Mouse (Mus musculus) embryonic facial prominence, embryonic 11.5 days (tissue): ENCODE measurements around the gene Ceacam19. TPM values are rescaled to one million over a fixed set of nuclear protein-coding genes. Genes with fewer than 3 reads are reported as not detected.

Experiments used
- ATAC-seq: fragments of 200-750 bp; cut with Nextera tagmentation; replicated peaks from 2 replicates; pipeline ENCODE4 v1.8.0; 2017; ENCODE audit warnings: low read depth; ENCODE audit not compliant: insufficient number of reproducible peaks, low FRiP score, low TSS enrichment
- DNase-seq: peaks from one replicate; pipeline ENCODE4 v3.0.0-alpha.2; 2015; ENCODE audit warnings: low spot score
- H3K27ac ChIP-seq: fragments of 300-500 bp; sonication (generic); replicated peaks from 2 replicates; pipeline ENCODE4 v1.5.1; 2014; ENCODE audit warnings: mild to moderate bottlenecking, low read depth, low read length, control low read depth
- H3K27me3 ChIP-seq: fragments of 300-500 bp; sonication (generic); 2 replicates; pipeline ENCODE4 v1.6.1; 2014; ENCODE audit warnings: mild to moderate bottlenecking, low read length, moderate library complexity, mixed read lengths; ENCODE audit not compliant: control insufficient read depth, insufficient read depth
- H3K36me3 ChIP-seq: fragments of 300-500 bp; sonication (generic); replicated peaks from 2 replicates; pipeline ENCODE4 v1.6.1; 2014; ENCODE audit warnings: low read depth, mild to moderate bottlenecking, low read length, moderate library complexity, mixed read lengths; ENCODE audit not compliant: control insufficient read depth, insufficient read depth
- H3K4me1 ChIP-seq: fragments of 300-500 bp; sonication (generic); 2 replicates; pipeline ENCODE4 v1.6.1; 2014; ENCODE audit warnings: low read length, mixed read lengths; ENCODE audit not compliant: control insufficient read depth, insufficient read depth
- H3K4me2 ChIP-seq: fragments of 300-500 bp; sonication (generic); 2 replicates; pipeline ENCODE4 v1.6.1; 2014; ENCODE audit warnings: low read depth, mild to moderate bottlenecking, control low read depth, low read length, moderate library complexity
- H3K4me3 ChIP-seq: fragments of 300-500 bp; sonication (generic); 2 replicates; pipeline ENCODE4 v1.5.1; 2014; ENCODE audit warnings: low read depth, low read length, control low read depth
- H3K9ac ChIP-seq: fragments of 300-500 bp; sonication (generic); replicated peaks from 2 replicates; pipeline ENCODE4 v1.6.1; 2014; ENCODE audit warnings: mild to moderate bottlenecking, control low read depth, low read length
- H3K9me3 ChIP-seq: fragments of 300-500 bp; sonication (generic); replicated peaks from 2 replicates; pipeline ENCODE4 v1.6.1; 2016; ENCODE audit warnings: mild to moderate bottlenecking, low read length, inconsistent platforms, mixed read lengths; ENCODE audit not compliant: control insufficient read depth
- WGBS: fragments of 180-500 bp; shearing (Covaris S2); extraction: QIAGEN DNeasy Blood & Tissue Kit; methylation state at CpG from one replicate; pipeline ENCODE4 v1.1.7; 2014; 5-methylcytosine and 5-hydroxymethylcytosine counted together
- polyA plus RNA-seq: library from polyadenylated mRNA; unstranded; fragments of >200 nt; fragmentation: Nextera tagmentation; extraction: Ambion mirVana; gene quantifications from 2 replicates; pipeline ENCODE4 v1.2.1, GENCODE M21; 2014

The Ceacam19 gene
- polyA plus RNA-seq, 1 experiment from 2014 or later, result not detected

GRCm38 (mm10) chr7:19841686-19842413 lies 45.9 kb downstream of the Ceacam19 start:
- Histone ChIP-seq H3K27ac (no peak overlapping the region), H3K9me3 (no peaks in the 10 kb centered on the region), H3K4me1 (no peaks in the 10 kb centered on the region), H3K9ac (no peak overlapping the region), H3K27me3 (peaks cover 5% of the 10 kb centered on the region), H3K4me2 (no peak overlapping the region), H3K36me3 (no peaks in the 10 kb centered on the region), H3K4me3 (no peak overlapping the region)
- no peak for ATAC-seq
- 82% methylated on average over 21 of the region's 21 CpGs for WGBS
- DNase-seq, result no peak

GRCm38 (mm10) chr7:19840936-19841335 lies 46.8 kb downstream of the Ceacam19 start:
- ATAC-seq (no peak), DNase-seq (no peak)
- H3K9ac ChIP-seq, result no peak overlapping the region
- WGBS, result 79% methylated on average over 3 of the region's 3 CpGs
- no peaks in the 10 kb centered on the region for H3K9me3 ChIP-seq
- H3K36me3 ChIP-seq, result no peaks in the 10 kb centered on the region
- no peak overlapping the region for H3K4me3 ChIP-seq
- peaks cover 5% of the 10 kb centered on the region for H3K27me3 ChIP-seq
- H3K27ac ChIP-seq, result no peak overlapping the region
- H3K4me2 ChIP-seq, result no peak overlapping the region
- H3K4me1 ChIP-seq, result no peaks in the 10 kb centered on the region

GRCm38 (mm10) chr7:19840371-19840770 lies 47.4 kb downstream of the Ceacam19 start:
- H3K4me2 ChIP-seq, result no peak overlapping the region
- no peak overlapping the region for H3K4me3 ChIP-seq
- 66% methylated on average over 4 of the region's 4 CpGs for WGBS
- ATAC-seq (no peak), DNase-seq (no peak)
- peaks cover 5% of the 10 kb centered on the region for H3K27me3 ChIP-seq
- H3K36me3 ChIP-seq, result no peaks in the 10 kb centered on the region
- no peaks in the 10 kb centered on the region for H3K4me1 ChIP-seq
- H3K27ac ChIP-seq, result no peak overlapping the region
- H3K9me3 ChIP-seq, result no peaks in the 10 kb centered on the region
- no peak overlapping the region for H3K9ac ChIP-seq

- DNase-seq (no peak), ATAC-seq (no peak)
- no peaks in the 10 kb centered on the region for H3K36me3 ChIP-seq
- H3K4me1 ChIP-seq, result no peaks in the 10 kb centered on the region
- H3K9ac ChIP-seq, result no peak overlapping the region
- no peak overlapping the region for H3K27ac ChIP-seq
- H3K9me3 ChIP-seq, result no peaks in the 10 kb centered on the region
- H3K4me3 ChIP-seq, result no peak overlapping the region
- 63% methylated on average over 3 of the region's 3 CpGs for WGBS
- H3K27me3 ChIP-seq, result no peaks in the 10 kb centered on the region
- H3K4me2 ChIP-seq, result no peak overlapping the region
These were observed 50.9 kb downstream of the Ceacam19 start for GRCm38 (mm10) chr7:19836843-19837242.

GRCm38 (mm10) chr7:19834055-19834454 lies 53.7 kb downstream of the Ceacam19 start:
- ATAC-seq, result no peak

GRCm38 (mm10) chr7:19831837-19832236 lies 55.9 kb downstream of the Ceacam19 start:
- Histone ChIP-seq H3K4me2 (no peak overlapping the region), H3K4me1 (no peaks in the 10 kb centered on the region), H3K36me3 (no peaks in the 10 kb centered on the region), H3K9me3 (no peaks in the 10 kb centered on the region), H3K27ac (no peak overlapping the region), H3K4me3 (no peak overlapping the region), H3K9ac (no peak overlapping the region), H3K27me3 (no peaks in the 10 kb centered on the region)
- WGBS, result 59% methylated on average over 9 of the region's 9 CpGs
- ATAC-seq (no peak), DNase-seq (no peak)

More at GRCm38 (mm10) chr7:19834055-19834454, 53.7 kb downstream of the Ceacam19 start:
- no peak for DNase-seq
- Histone ChIP-seq H3K4me3 (no peak overlapping the region), H3K9ac (no peak overlapping the region), H3K27me3 (no peaks in the 10 kb centered on the region), H3K27ac (no peak overlapping the region), H3K4me2 (no peak overlapping the region), H3K4me1 (no peaks in the 10 kb centered on the region), H3K36me3 (no peaks in the 10 kb centered on the region), H3K9me3 (no peaks in the 10 kb centered on the region)
- WGBS, result 62% methylated on average over 3 of the region's 3 CpGs

GRCm38 (mm10) chr7:19830682-19831156 lies 57.0 kb downstream of the Ceacam19 start:
- Histone ChIP-seq H3K36me3 (no peaks in the 10 kb centered on the region), H3K4me3 (no peak overlapping the region), H3K9ac (no peak overlapping the region), H3K4me1 (no peaks in the 10 kb centered on the region), H3K9me3 (no peaks in the 10 kb centered on the region), H3K4me2 (no peak overlapping the region), H3K27ac (no peak overlapping the region), H3K27me3 (no peaks in the 10 kb centered on the region)
- no peak for DNase-seq
- 30% methylated on average over 13 of the region's 13 CpGs for WGBS
- no peak for ATAC-seq

GRCm38 (mm10) chr7:19829694-19830093 lies 58.1 kb downstream of the Ceacam19 start:
- Histone ChIP-seq H3K4me1 (no peaks in the 10 kb centered on the region), H3K36me3 (no peaks in the 10 kb centered on the region), H3K9me3 (no peaks in the 10 kb centered on the region), H3K4me2 (no peak overlapping the region), H3K4me3 (no peak overlapping the region), H3K27ac (no peak overlapping the region), H3K9ac (no peak overlapping the region), H3K27me3 (no peaks in the 10 kb centered on the region)
- 80% methylated on average over 3 of the region's 3 CpGs for WGBS
- ATAC-seq (no peak), DNase-seq (no peak)
